Mouse (Mus musculus) embryo, embryonic 11 days (tissue): ENCODE results near the gene Sae1.

Experiments
- DNase-seq: peaks from one replicate; pipeline ENCODE4 v3.0.0-alpha.2; 2015

Gene Sae1

GRCm38 (mm10) chr7:16349999-16350398 lies 37.6 kb downstream of the Sae1 start:
- no peak for DNase-seq

- no peak for DNase-seq
Measured at GRCm38 (mm10) chr7:16345297-16345696, 42.3 kb downstream of the Sae1 start.

GRCm38 (mm10) chr7:16344598-16344997 lies 43.0 kb downstream of the Sae1 start:
- DNase-seq = no peak

GRCm38 (mm10) chr7:16337733-16338132 lies 49.9 kb downstream of the Sae1 start:
- no peak for DNase-seq

- no peak for DNase-seq
Measured at GRCm38 (mm10) chr7:16329146-16329545, 58.5 kb downstream of the Sae1 start.

GRCm38 (mm10) chr7:16326607-16326971 lies 61.0 kb downstream of the Sae1 start:
- DNase-seq = no peak

- DNase-seq = peak; percentile 84
Measured at GRCm38 (mm10) chr7:16325920-16326606, 61.5 kb downstream of the Sae1 start.

- no peak for DNase-seq
Measured at GRCm38 (mm10) chr7:16324661-16325060, 62.9 kb downstream of the Sae1 start.

- no peak for DNase-seq
Measured at GRCm38 (mm10) chr7:16320479-16320878, 67.1 kb downstream of the Sae1 start.

- DNase-seq = no peak
Measured at GRCm38 (mm10) chr7:16319216-16319615, 68.4 kb downstream of the Sae1 start.

- no peak for DNase-seq
Measured at GRCm38 (mm10) chr7:16317094-16317493, 70.5 kb downstream of the Sae1 start.

GRCm38 (mm10) chr7:16315222-16315759 lies 72.3 kb downstream of the Sae1 start:
- peak; percentile 17 for DNase-seq

GRCm38 (mm10) chr7:16314221-16314775 lies 73.3 kb downstream of the Sae1 start:
- no peak for DNase-seq

GRCm38 (mm10) chr7:16313481-16314220 lies 74.0 kb downstream of the Sae1 start:
- peak; percentile 91 for DNase-seq

- DNase-seq = peak; percentile 94
Measured at GRCm38 (mm10) chr7:16312672-16313311, 74.8 kb downstream of the Sae1 start.

- no peak for DNase-seq
Measured at GRCm38 (mm10) chr7:16312011-16312671, 75.5 kb downstream of the Sae1 start.

- DNase-seq = peak; percentile 43
Measured at GRCm38 (mm10) chr7:16311453-16312004, 76.1 kb downstream of the Sae1 start.

GRCm38 (mm10) chr7:16310521-16311452 lies 76.8 kb downstream of the Sae1 start:
- peak; percentile 47 for DNase-seq

GRCm38 (mm10) chr7:16310020-16310520 lies 77.5 kb downstream of the Sae1 start:
- DNase-seq = peak; percentile 82

- DNase-seq = peak; percentile 90
Measured at GRCm38 (mm10) chr7:16309318-16310019, 78.1 kb downstream of the Sae1 start.
